Mouse (Mus musculus) liver, embryonic 14.5 days (tissue): ENCODE measurements around the gene Gm7138. TPM values are rescaled to one million over a fixed set of nuclear protein-coding genes. Genes with fewer than 3 reads are reported as not detected.
"Not testable (repeated sequence)": the region's sequence is repeated elsewhere in the genome, so short reads cannot be mapped to it uniquely, and the experiment has no call there.

ENCODE experiments used
- ATAC-seq: fragments of 200-750 bp; cut with Nextera tagmentation; 2 replicates; pipeline ENCODE4 v1.8.0; 2017; ENCODE audit warnings: moderate number of reproducible peaks, mild to moderate bottlenecking, moderate library complexity; ENCODE audit not compliant: insufficient read depth
- DNase-seq, 3 experiments: peaks; one replicate each; pipeline ENCODE4 v3.0.0-alpha.2; 2012 to 2013; ENCODE audit warnings: low read depth in 3 of 3, low spot score in 3 of 3
- H3K27ac ChIP-seq: fragments of 300-500 bp; sonication (generic); 2 replicates; pipeline ENCODE4 v1.5.1; 2014; ENCODE audit warnings: moderate library complexity, mild to moderate bottlenecking, control low read depth, inconsistent platforms
- H3K27me3 ChIP-seq: fragments of 300-500 bp; sonication (generic); 2 replicates; pipeline ENCODE4 v1.6.1; 2014; ENCODE audit warnings: mild to moderate bottlenecking, low read length, moderate library complexity; ENCODE audit not compliant: control insufficient read depth, insufficient read depth
- H3K36me3 ChIP-seq: fragments of 300-500 bp; sonication (generic); replicated peaks from 2 replicates; pipeline ENCODE4 v1.6.1; 2014; ENCODE audit warnings: low read depth; ENCODE audit not compliant: control insufficient read depth, insufficient read depth
- H3K4me1 ChIP-seq, 2 experiments: fragments of 200-500 bp in 1 of 2; fragments of 300-500 bp in 1 of 2; sonication (generic) in 1 of 2; replicated peaks; 2 replicates each; pipeline ENCODE4 v1.6.1; 2012 to 2014; ENCODE audit warnings: antibody characterized with exemption in 1 of 2, inconsistent platforms in 1 of 2, low read length in 1 of 2; ENCODE audit not compliant: control insufficient read depth in 2 of 2, insufficient read depth in 2 of 2
- H3K4me2 ChIP-seq: fragments of 300-500 bp; sonication (generic); 2 replicates; pipeline ENCODE4 v1.6.1; 2014; ENCODE audit warnings: low read depth, mild to moderate bottlenecking, control low read depth, moderate library complexity
- H3K4me3 ChIP-seq, 2 experiments: fragments of 200-500 bp in 1 of 2; fragments of 300-500 bp in 1 of 2; sonication (generic) in 1 of 2; 2 replicates each; pipeline ENCODE4 v1.5.1; 2012 to 2014; ENCODE audit warnings: low read depth in 2 of 2, low read length in 2 of 2, mild to moderate bottlenecking in 2 of 2, control low read depth in 1 of 2, inconsistent platforms in 1 of 2, moderate library complexity in 1 of 2; ENCODE audit not compliant: insufficient read depth in 1 of 2
- H3K9ac ChIP-seq: fragments of 300-500 bp; sonication (generic); replicated peaks from 2 replicates; pipeline ENCODE4 v1.6.1; 2014; ENCODE audit warnings: mild to moderate bottlenecking, control low read depth, moderate library complexity
- H3K9me3 ChIP-seq: fragments of 300-500 bp; sonication (generic); 2 replicates; pipeline ENCODE4 v1.6.1; 2016; ENCODE audit warnings: low read length, mixed read lengths; ENCODE audit not compliant: control insufficient read depth
- CTCF ChIP-seq: IDR thresholded peaks from 2 replicates; pipeline ENCODE4 v1.5.1; 2016; ENCODE audit warnings: antibody characterized with exemption, low read depth, control low read depth
- EP300 ChIP-seq: IDR thresholded peaks from 2 replicates; pipeline ENCODE4 v1.6.1; 2016; ENCODE audit warnings: antibody characterized with exemption, low read depth
- WGBS: fragments of 180-500 bp; shearing (Covaris S2); extraction: QIAGEN DNeasy Blood & Tissue Kit; methylation state at CpG from one replicate; pipeline ENCODE4 v1.1.7; 2014; ENCODE audit not compliant: insufficient replicate concordance; 5-methylcytosine and 5-hydroxymethylcytosine counted together
- polyA plus RNA-seq, 2 experiments: library from polyadenylated mRNA; depleted of rRNA in 1 of 2; stranded (reverse) in 1 of 2; unstranded in 1 of 2; fragments of >200 nt; fragmentation: Nextera tagmentation in 1 of 2; extraction: Ambion mirVana in 1 of 2; gene quantifications; 2 replicates each; pipeline versions ENCODE4 v1.2.1 to v1.2.3; 2012 to 2014

The Gm7138 gene
- polyA plus RNA-seq, 2 experiments, result not detected

DNA sequence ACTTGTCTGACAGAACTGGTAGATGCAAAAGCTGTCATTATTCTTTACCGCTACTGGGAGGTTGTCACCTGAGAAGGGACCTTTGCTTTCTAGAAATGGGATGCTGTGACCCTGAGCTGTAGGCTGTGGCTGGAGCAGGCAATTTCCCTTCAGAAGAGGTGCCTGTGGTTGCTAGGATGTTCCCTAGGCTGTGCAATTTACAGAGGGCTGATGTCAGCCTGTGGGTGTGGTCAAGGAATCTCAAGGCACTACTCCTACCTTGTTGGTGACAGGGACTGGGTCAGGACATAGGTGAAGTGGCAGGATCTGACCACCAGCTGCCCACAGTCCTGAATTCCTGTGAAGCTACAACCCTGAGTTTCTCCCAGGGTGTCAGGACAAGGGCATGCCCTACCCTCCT lies 7.0 kb downstream of the Gm7138 start:
- TF ChIP-seq EP300 (no peak), CTCF (no peak)
- H3K27ac ChIP-seq, result no peak overlapping the region
- WGBS, result 52% methylated on average over 1 of the region's 1 CpGs
- no peaks in the 10 kb centered on the region for H3K27me3 ChIP-seq
- H3K4me2 ChIP-seq, result no peak overlapping the region
- H3K4me3 ChIP-seq, result no peak overlapping the region
- no peak for ATAC-seq
- H3K4me1 ChIP-seq, result no peaks in the 10 kb centered on the region
- no peak overlapping the region for H3K9ac ChIP-seq
- no peaks in the 10 kb centered on the region for H3K36me3 ChIP-seq
- DNase-seq, result no peak
- no peaks in the 10 kb centered on the region for H3K9me3 ChIP-seq

GRCm38 (mm10) chr10:77759582-77759981 lies 17.2 kb downstream of the Gm7138 start, which contains the start of gene Gm3233:
Gene Gm3233 (minus strand): TSS chr10:77759682.
- no CpG with 5 or more reads among the region's 1 CpGs for WGBS
- H3K4me3 ChIP-seq, H3K36me3 ChIP-seq, H3K4me1 ChIP-seq, H3K4me2 ChIP-seq, H3K9ac ChIP-seq, ATAC-seq, H3K9me3 ChIP-seq, H3K27ac ChIP-seq, H3K27me3 ChIP-seq, DNase-seq: not testable (repeated sequence)

DNA sequence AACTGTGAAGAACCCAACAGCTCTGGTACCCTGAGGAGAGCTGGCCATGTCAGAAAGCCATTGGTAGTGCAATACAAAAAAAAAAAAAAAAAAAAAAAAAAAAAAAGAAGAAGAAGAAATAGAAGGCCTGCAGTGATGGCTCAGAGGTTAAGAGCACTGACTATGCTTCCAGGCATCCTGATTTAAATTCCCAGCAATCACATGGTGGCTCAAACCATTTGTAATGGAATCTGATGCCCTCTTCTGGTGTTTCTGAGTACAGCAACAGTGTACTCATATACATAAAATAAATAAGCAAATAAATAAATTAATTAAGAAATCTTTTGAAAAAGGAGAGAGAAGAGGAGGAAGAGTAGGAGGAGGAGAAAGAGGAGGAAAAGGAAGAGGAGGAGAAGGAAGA lies 23.3 kb downstream of the Gm7138 start:
- no peaks in the 10 kb centered on the region for H3K9me3 ChIP-seq
- DNase-seq (no peak), ATAC-seq (no peak)
- TF ChIP-seq EP300, result no peak
- TF ChIP-seq CTCF, result no peak; the same call in 1 of the 2 replicates
- no peak overlapping the region for H3K4me3 ChIP-seq
- H3K27ac ChIP-seq, result no peak overlapping the region
- H3K27me3 ChIP-seq, result no peaks in the 10 kb centered on the region
- H3K4me1 ChIP-seq, result no peaks in the 10 kb centered on the region
- H3K36me3 ChIP-seq, result no peaks in the 10 kb centered on the region
- H3K9ac ChIP-seq, result no peak overlapping the region
- no peak overlapping the region for H3K4me2 ChIP-seq

GRCm38 (mm10) chr10:77752312-77752711 lies 24.4 kb downstream of the Gm7138 start:
- H3K36me3 ChIP-seq, H3K9me3 ChIP-seq, H3K27me3 ChIP-seq, H3K9ac ChIP-seq, H3K4me2 ChIP-seq, ATAC-seq, H3K4me1 ChIP-seq, H3K4me3 ChIP-seq, DNase-seq, H3K27ac ChIP-seq: not testable (repeated sequence)
- WGBS, result 42% methylated on average over 3 of the region's 3 CpGs

DNA sequence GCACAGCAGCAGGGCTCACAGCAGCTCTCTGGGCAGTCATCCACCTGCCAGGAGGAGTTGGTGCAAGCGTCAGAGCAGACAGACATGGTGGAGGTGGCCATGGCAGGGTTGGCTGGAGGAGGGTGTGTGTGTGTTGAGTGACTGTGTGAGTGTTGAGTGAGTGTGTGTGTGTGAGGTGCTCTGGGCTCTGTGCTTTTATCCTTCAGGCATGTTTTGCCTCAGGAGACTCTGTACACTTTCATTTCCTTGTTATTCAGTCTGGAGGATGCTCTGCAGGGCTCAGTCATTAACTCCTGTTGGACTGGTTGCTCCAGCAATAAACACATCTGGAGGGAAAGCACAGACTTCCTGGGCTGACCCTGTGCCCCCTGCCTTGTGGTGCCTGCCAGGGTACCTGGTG lies 25.5 kb downstream of the Gm7138 start, which contains the start of gene Gm9736:
Gm9736 (minus strand) TSS at position 101 of the 400 bp plus-strand sequence.
- not testable (repeated sequence) for H3K36me3 ChIP-seq, H3K9me3 ChIP-seq, ATAC-seq, H3K27ac ChIP-seq, H3K4me1 ChIP-seq, DNase-seq, H3K27me3 ChIP-seq, H3K9ac ChIP-seq, H3K4me2 ChIP-seq, H3K4me3 ChIP-seq
- WGBS, result 60% methylated on average over 1 of the region's 1 CpGs

- H3K4me1 ChIP-seq, H3K27ac ChIP-seq, H3K9me3 ChIP-seq, H3K36me3 ChIP-seq, H3K4me3 ChIP-seq, H3K9ac ChIP-seq, ATAC-seq, DNase-seq, H3K27me3 ChIP-seq, H3K4me2 ChIP-seq: not testable (repeated sequence)
- WGBS, result 58% methylated on average over 1 of the region's 1 CpGs
These were observed 26.1 kb downstream of the Gm7138 start for GRCm38 (mm10) chr10:77750686-77751085.

GRCm38 (mm10) chr10:77741924-77742688 lies 34.6 kb downstream of the Gm7138 start, which contains the start of gene Gm18596:
Gene Gm18596 (minus strand): TSS chr10:77742638.
- WGBS, result 41% methylated on average over 4 of the region's 5 CpGs
- not testable (repeated sequence) for H3K4me3 ChIP-seq, H3K36me3 ChIP-seq, H3K4me1 ChIP-seq, H3K9me3 ChIP-seq, H3K9ac ChIP-seq, H3K27ac ChIP-seq, H3K27me3 ChIP-seq, DNase-seq, ATAC-seq, H3K4me2 ChIP-seq
